Mouse (Mus musculus) NIH3T3 (cell line): Measurements from ENCODE around the gene Hist2h3c1.
A peak's percentile ranks its signal among the peaks of the same experiment; 100 is the strongest.
"Not testable (repeated sequence)": the region's sequence is repeated elsewhere in the genome, so short reads cannot be mapped to it uniquely, and the experiment has no call there.

ENCODE experiments used
- DNase-seq: peaks from one replicate; pipeline ENCODE4 v3.0.0-alpha.2; 2012; ENCODE audit warnings: low read depth

Hist2h3c1 gene

GRCm38 (mm10) chr3:96257190-96257589 is 10.7 kb downstream of the Hist2h3c1 start:
- DNase-seq, result no peak

- DNase-seq, result peak; percentile 61
Measured at GRCm38 (mm10) chr3:96260220-96260619, 13.7 kb downstream of the Hist2h3c1 start.

- peak; percentile 42 for DNase-seq
Measured at GRCm38 (mm10) chr3:96261623-96262022, 15.1 kb downstream of the Hist2h3c1 start.

- peak; percentile 91 for DNase-seq
Measured at GRCm38 (mm10) chr3:96262216-96262875, 15.9 kb downstream of the Hist2h3c1 start.

- DNase-seq, result peak; percentile 97
Measured at GRCm38 (mm10) chr3:96262979-96263550, 16.6 kb downstream of the Hist2h3c1 start, which contains the start of gene Hist2h4. Gene Hist2h4 (minus strand): TSS chr3:96263311.

- DNase-seq, result peak; percentile 65
Measured at GRCm38 (mm10) chr3:96263558-96264403, 17.3 kb downstream of the Hist2h3c1 start.

GRCm38 (mm10) chr3:96264404-96264949 is 18.0 kb downstream of the Hist2h3c1 start:
- peak; percentile 37 for DNase-seq

GRCm38 (mm10) chr3:96266132-96266710 is 19.7 kb downstream of the Hist2h3c1 start:
- DNase-seq, result no peak

- no peak for DNase-seq
Measured at GRCm38 (mm10) chr3:96267541-96267940, 21.1 kb downstream of the Hist2h3c1 start.

GRCm38 (mm10) chr3:96268051-96268775 is 21.7 kb downstream of the Hist2h3c1 start, which contains the start of gene Hist2h3b:
Gene Hist2h3b (plus strand): TSS chr3:96268654.
- peak; percentile 91 for DNase-seq

GRCm38 (mm10) chr3:96268776-96269378 is 22.4 kb downstream of the Hist2h3c1 start:
- DNase-seq, result not testable (repeated sequence)

GRCm38 (mm10) chr3:96269511-96270474 is 23.3 kb downstream of the Hist2h3c1 start, which contains the start of gene Hist2h2bb:
Gene Hist2h2bb (plus strand): TSS chr3:96269752.
- peak; percentile 97 for DNase-seq

- peak; percentile 61 for DNase-seq
Measured at GRCm38 (mm10) chr3:96273591-96274465, 27.3 kb downstream of the Hist2h3c1 start.

GRCm38 (mm10) chr3:96277428-96277799 is 30.9 kb downstream of the Hist2h3c1 start:
- DNase-seq, result peak; percentile 92

- DNase-seq, result peak; percentile 98
Measured at GRCm38 (mm10) chr3:96277800-96278624, 31.5 kb downstream of the Hist2h3c1 start.

GRCm38 (mm10) chr3:96280660-96281059 is 34.2 kb downstream of the Hist2h3c1 start:
- no peak for DNase-seq

- DNase-seq, result peak; percentile 67
Measured at GRCm38 (mm10) chr3:96284457-96284856, 38.0 kb downstream of the Hist2h3c1 start.

- DNase-seq, result not testable (repeated sequence)
Measured at GRCm38 (mm10) chr3:96287334-96287733, 40.8 kb downstream of the Hist2h3c1 start.
